Mouse (Mus musculus): ENCODE data around the gene Tbx1.

Tbx1 gene

DNA sequence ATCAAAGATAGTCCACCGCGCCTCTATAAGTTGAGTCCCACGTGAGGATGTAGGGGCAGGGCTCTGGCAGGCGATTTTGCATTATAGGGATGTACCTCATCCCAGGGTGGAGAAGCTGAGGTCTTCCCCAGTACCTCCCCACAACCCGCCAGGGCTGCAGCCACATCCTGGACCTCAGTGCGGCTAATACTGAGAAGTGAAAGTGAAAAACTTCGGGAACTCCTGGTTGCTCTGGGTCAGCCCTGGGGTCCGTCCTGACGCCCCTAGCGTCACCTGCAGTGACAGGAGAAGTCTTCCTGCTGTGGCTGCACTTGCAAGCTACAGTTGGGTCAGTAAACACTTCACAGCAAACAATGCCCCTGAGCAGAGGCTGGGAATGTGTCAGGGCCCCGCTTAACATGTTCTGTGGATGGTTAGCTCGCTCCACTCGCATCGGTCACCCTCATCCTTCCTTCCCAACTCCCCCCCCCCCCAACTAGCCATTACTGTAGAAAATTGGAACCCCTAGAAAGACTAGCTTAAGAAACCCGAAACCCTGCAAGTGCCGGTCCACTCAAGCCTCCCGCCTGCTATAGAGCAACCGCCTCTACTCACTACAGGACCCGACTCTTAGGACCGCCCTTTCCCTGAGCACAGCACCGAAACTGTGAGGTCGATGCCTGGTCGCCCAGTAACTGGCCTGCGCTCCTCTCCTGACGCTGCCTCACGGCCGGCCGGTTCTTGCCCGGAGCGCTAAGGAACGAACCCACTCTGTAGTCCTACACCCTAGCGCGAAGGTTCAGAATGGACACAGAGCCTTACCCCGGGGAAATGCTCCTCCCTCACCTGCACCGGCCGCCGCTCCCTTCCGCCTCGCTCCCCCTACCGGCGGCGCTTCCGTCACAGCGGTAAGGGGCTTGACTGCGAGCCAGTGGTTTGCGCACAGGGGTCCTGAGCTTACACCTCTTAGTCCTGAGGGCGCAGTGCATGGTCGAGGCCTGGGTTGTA lies at the start of gene Tbx1:
Tbx1 (minus strand) TSS at position 868 of the 987 bp plus-strand sequence.
- TF ChIP-seq GATA4 (IDR thresholded peaks at IDR 0.05; ENCODE audit: insufficient replicate concordance, low read length) = no peak

- no peak for TF ChIP-seq GATA4 (IDR thresholded peaks at IDR 0.05; ENCODE audit: insufficient replicate concordance, low read length)
These were observed 49.0 kb upstream of the Tbx1 start for GRCm38 (mm10) chr16:18639382-18639929.

DNA sequence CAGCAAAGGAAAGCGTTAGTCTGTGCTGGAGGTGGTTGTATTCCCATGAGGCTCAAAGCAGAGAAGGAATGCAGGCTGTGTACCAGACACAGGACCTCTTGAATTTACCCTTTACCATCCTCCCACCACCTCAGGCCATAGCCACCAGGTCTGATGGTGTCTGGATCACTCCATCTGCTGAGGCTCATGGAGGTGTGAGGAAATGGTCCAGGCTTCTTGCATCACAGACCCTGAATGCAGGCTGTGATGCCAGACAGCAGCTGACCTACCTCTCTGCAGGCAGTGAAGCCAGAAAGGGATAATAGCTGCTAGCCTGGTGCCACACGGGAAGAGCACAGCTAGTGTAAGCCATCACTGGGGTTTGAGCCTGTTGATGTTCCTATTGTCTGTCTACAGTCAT lies 47.9 kb upstream of the Tbx1 start:
- no peak for TF ChIP-seq GATA4 (IDR thresholded peaks at IDR 0.05; ENCODE audit: insufficient replicate concordance, low read length)

- TF ChIP-seq GATA4 (IDR thresholded peaks at IDR 0.05; ENCODE audit: insufficient replicate concordance, low read length) = no peak
These were observed 46.3 kb upstream of the Tbx1 start for GRCm38 (mm10) chr16:18636804-18637203.

DNA sequence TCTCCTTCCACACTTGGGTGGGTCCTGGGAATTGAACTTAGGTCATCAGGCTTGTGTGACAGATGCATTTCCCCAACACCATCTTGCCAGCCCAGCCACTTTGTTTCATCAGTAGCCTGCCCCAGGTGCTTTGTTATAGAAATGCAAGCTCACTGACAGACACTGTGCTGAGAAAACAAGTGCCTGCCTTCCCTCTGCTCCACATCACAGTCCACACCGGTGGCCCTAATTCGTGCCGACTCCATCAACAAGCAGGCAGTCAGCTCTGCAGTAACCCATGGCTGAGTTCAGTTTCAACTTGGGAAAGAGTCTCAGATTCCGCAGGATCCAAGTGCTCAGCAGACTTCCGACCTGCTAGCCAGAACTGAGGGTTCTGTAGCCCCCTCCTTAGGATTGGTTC lies 45.9 kb upstream of the Tbx1 start:
- no peak for TF ChIP-seq GATA4 (IDR thresholded peaks at IDR 0.05; ENCODE audit: insufficient replicate concordance, low read length)

DNA sequence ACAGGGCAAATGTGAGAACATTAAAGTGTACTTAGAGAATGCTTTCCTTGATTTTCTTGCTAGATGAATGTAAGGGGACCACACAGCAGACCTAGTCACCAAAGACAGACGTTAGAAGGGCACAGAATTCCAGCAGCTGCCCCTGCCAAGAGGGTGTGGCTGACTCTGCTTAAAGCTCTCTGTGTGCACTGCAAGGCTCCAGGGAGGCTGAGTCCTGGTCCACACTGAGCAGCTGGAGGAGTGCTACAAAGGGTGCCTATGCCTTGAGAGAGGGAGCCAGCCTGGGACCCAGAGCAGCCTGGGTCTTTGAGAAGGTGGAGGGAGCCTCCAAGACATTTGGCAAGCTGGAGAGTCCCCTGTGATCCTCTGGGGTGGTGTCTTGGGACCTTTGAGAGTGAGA lies 42.9 kb upstream of the Tbx1 start:
- TF ChIP-seq GATA4 (IDR thresholded peaks at IDR 0.05; ENCODE audit: insufficient replicate concordance, low read length) = no peak

- TF ChIP-seq GATA4 (IDR thresholded peaks at IDR 0.05; ENCODE audit: insufficient replicate concordance, low read length) = no peak
These were observed 42.3 kb upstream of the Tbx1 start for GRCm38 (mm10) chr16:18632816-18633215.

DNA sequence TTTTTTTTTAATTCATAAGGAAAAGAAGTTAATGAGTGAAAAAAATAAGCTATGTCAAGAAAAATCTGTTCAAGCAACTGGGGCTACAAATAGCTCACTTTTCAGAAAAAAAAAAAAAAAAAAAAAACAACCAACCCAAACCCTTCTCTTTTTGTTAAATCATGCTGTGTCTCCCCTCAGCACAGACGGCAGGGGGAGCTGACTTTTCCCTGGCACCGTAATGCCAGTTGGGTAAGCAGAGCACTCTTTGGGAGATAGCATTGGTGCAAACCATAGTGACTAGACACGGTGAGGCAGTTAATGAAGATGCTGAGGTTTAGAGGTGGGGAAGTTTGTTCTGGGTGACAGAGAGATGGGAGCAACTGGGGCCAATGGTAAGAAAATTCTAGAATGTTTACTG lies 41.6 kb upstream of the Tbx1 start:
- no peak for TF ChIP-seq GATA4 (IDR thresholded peaks at IDR 0.05; ENCODE audit: insufficient replicate concordance, low read length)

DNA sequence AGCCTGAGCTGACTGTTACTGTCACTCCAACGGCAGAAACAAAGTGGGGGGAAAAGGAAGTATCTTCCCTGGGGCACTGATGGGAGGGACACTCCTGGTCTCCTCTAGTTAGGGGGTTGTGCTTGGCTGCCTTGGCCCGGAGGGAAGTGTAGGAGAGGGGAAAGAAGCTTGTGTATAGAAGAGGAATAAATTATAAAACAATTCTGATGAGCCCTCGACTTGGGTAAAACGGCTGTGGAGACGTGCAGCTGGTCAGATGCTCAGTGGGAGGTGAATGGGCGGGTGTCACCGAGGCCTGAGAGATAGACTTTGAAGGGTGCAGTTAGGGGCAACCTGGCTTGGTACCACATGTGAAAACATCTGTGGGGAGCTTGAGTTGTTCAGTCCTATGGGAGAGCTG lies 40.7 kb upstream of the Tbx1 start:
- TF ChIP-seq GATA4 (IDR thresholded peaks at IDR 0.05; ENCODE audit: insufficient replicate concordance, low read length) = no peak

DNA sequence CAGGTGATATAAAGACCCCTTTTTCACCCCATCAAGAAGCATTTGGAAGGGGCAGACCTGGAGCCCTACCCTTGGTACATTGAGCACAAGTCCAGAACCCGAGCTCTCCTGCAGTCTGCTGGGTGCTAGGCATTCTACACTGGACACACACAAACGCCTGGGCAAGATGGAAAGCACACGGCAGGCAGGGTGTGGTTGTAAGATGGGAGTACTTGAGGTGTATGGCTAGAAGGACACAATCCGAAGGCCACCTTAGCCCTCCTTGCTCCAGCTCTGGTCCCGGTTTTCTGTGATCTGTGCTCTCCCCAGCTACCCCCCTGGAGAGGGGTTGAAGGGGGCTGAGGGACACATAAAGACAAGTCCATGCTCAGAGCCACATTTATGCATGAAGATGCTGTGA lies 39.8 kb upstream of the Tbx1 start:
- TF ChIP-seq GATA4 (IDR thresholded peaks at IDR 0.05; ENCODE audit: insufficient replicate concordance, low read length) = no peak

DNA sequence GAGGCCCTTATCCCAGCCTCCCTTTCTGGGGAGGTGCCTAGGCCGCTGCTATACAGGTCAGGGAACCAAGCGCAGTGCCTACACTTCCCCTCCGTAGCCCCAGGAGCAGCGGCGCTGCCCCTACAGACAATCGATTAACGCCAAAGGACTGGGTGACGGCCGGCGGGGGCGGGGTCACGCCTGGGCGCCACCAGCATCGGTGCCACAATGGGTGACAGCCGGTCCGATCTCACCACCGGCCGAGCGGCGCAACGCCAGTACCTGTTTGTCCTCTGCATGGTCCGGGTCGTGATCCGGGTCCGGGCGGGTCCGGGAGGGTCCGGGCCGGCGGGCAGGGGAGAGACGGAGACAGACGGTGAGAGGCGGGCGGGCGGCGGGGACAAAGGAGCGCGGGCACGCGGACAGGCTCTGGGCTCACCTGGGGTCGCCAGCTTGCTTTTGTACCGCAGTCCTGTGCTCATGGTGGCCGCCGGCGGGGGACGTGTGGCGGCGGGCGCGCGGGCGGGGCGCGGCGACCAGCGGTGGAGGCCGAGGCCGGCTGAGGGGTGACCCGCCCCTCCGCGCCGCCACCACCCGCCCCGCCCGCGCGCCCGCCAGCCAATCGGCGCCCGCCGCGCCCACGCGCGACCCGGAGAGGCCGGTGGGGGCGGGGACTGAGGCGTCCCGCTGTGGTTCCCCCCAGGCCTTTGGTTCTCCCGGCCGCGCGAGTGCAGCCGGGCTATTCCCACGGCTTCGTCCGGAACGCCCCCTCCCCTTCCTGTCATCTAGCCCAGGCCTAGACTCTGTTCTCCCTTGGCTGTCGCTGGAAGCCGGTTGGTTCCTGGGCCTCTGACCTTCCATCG lies 39.1 kb upstream of the Tbx1 start, which contains the start of gene Sept5:
Sept5 (minus strand) TSS at position 565 of the 842 bp plus-strand sequence.
- no peak for TF ChIP-seq GATA4 (IDR thresholded peaks at IDR 0.05; ENCODE audit: insufficient replicate concordance, low read length)

DNA sequence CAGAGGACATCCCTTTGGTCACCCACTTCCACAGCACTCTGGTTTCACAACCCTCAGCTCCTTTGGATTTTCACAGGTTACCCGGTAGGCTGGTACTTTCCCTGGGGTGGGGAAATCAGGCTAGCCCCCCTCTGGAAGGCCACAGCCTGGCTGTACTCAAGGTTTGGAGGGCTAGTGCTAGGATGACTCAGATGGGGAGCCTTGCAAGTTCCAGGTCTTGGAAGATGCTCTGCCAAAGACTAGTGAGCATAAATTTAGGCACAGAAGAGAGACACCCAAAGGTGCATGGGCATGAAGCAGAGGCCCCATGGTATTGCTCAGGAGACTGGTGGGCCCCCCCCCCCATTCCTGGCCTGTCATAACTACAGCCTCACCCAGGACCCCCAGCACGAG lies 38.5 kb upstream of the Tbx1 start:
- TF ChIP-seq GATA4 (IDR thresholded peaks at IDR 0.05; ENCODE audit: insufficient replicate concordance, low read length) = no peak

DNA sequence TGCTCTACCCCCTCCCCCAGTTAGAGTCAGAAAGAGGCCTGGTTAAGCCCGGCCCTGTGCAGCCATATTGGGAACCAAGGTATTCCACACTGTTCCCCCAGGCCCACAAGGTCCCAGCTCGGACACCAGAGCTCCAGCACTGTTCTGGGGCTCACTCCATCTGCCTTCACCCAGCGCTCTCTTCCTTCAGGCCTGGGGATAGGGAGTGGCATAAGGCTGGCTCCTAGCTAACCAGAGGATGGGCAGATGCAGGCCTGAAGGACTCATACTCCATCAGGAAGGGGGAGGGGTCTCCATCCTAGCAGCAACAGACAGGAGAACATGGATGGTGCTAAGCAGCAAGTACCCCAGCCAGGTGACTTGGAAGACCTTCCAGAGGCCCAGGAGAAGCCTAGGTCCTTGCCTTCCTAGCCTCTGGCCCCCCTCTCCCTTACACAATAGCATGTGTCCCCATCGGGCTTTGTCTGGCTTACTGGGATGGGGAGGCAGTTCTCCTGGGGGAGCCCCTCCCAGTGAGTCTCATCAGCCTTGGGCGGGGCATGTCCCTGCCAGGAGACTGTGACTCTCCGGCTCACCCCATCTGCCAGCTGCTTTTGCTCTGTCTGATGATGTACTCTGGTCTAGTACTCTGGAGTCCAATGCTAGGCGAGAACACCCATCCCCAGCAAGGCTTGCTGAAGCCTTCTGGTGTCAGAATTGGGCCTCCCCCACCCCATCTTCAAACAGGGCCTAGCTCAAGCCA lies 37.9 kb upstream of the Tbx1 start:
- no peak for TF ChIP-seq GATA4 (IDR thresholded peaks at IDR 0.05; ENCODE audit: insufficient replicate concordance, low read length)

- TF ChIP-seq GATA4 (IDR thresholded peaks at IDR 0.05; ENCODE audit: insufficient replicate concordance, low read length) = no peak
These were observed 36.7 kb upstream of the Tbx1 start for GRCm38 (mm10) chr16:18627163-18627562.

- no peak for TF ChIP-seq GATA4 (IDR thresholded peaks at IDR 0.05; ENCODE audit: insufficient replicate concordance, low read length)
These were observed 36.0 kb upstream of the Tbx1 start, which contains the start of gene Gm49601 for GRCm38 (mm10) chr16:18626376-18626878. Gene Gm49601 (minus strand): TSS chr16:18626427.
